Mouse (Mus musculus) Muller cell, postnatal 12 days (primary cell): Measurements from ENCODE around the gene Plekhg5.
"Not testable (repeated sequence)": the region's sequence is repeated elsewhere in the genome, so short reads cannot be mapped to it uniquely, and the experiment has no call there.

Source experiments
- DNase-seq: peaks from one replicate; pipeline ENCODE4 v3.0.0-alpha.2; 2015; ENCODE audit errors: inconsistent ontology term

Gene Plekhg5

GRCm38 (mm10) chr4:152072121-152072601 is at the start of gene Plekhg5:
TSS of gene Plekhg5 (plus strand) at chr4:152072498.
- peak; percentile 48 for DNase-seq

GRCm38 (mm10) chr4:152022506-152022905 is 49.8 kb upstream of the Plekhg5 start:
- no peak for DNase-seq

DNA sequence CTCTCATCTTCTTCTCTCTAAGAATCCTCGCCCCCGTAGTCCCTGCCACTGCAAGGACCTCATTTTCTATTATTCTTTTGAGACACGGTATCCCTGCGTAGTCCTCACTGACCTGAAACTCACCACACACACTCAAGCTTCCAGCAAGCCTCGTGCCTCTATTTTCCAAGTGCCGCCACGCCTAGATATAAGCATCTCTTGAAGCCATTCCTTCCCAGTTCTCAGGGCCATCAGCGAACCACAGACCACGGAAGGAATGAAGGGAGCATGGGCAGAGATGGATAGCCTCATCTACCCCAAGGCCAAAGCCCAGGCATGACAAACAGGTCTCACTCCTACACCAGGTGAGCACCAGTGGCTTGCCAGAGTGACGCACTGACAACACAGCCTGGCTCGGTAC is 47.8 kb upstream of the Plekhg5 start:
- DNase-seq, result no peak

- DNase-seq, result peak; percentile 56
These were observed 45.4 kb upstream of the Plekhg5 start for GRCm38 (mm10) chr4:152026751-152027508.

- DNase-seq, result peak; percentile 97
These were observed 44.8 kb upstream of the Plekhg5 start, which contains the start of gene Zbtb48 for GRCm38 (mm10) chr4:152027524-152027923. TSS of gene Zbtb48 (minus strand) at chr4:152027671.

DNA sequence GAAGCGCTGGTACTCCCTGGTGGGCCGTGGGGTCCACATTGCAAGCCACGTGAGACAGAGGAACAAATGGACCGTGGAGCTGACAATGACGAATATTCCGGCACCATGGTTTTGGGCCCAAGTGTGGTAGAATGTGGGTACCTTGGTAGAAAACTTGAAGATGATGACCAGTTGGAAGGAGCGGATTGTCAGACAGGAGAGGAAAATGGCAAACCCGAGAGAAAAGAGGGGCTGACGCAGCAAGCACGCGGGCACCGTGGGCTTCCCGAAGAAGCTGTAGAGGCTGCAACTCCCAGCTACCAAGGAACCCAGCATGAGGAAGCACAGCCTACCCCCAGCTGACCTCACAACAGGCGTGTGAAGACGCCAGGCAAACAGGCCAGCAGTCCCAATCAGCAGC is 43.8 kb upstream of the Plekhg5 start:
- no peak for DNase-seq

DNA sequence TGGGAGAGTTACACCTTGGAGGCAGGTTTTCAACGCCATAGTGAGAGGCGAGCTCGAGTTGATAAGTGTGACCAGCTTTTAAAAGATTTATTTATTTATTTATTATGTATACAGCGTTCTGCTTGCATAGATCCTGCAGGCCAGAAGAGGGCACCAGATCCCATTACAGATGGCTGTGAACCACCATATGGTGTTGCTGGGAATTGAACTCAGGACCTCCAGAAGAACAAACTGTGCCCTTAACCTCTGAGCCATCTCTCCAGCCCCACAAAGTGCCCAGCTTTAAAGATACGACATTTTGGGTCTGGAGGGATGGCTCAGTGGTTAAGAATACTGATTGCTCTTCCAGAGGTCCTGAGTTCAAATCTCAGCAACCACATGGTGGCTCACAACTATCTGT is 43.2 kb upstream of the Plekhg5 start:
- DNase-seq, result no peak

GRCm38 (mm10) chr4:152029997-152030396 is 42.3 kb upstream of the Plekhg5 start:
- DNase-seq, result no peak

DNA sequence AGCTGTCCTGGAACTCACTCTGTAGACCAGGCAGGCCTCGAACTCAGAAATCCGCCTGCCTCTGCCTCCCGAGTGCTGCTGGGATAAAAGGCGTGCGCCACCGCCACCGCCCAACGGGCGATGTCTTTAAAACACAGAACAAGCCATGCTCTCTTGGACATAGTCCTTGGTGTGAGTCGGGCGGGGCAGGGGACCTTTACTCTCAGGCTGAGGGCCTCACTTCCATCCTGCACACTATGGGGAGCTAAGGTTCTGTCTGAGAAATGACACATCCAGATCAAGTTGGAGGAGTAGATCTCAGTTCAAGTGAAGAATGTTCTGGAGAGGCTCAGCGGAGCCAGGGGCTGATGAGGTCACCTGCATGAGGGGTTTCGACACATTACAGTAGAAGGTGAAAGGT is 39.4 kb upstream of the Plekhg5 start:
- no peak for DNase-seq

DNA sequence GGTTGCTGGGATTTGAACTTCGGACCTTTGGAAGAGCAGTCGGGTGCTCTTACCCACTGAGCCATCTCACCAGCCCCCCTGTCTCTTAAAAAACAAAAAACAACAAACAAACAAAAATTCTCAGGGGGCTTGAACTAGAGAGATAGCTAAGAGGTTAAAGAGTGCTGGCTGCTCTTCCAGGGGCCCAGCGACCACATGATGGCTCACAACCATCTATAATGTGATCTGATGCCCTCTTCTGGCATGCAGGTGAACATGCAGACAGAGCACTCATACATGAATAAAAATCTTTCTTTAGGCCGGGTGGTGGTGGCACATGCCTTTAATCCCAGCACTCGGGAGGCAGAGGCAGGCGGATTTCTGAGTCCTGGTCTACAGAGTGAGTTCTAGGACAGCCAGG is 35.8 kb upstream of the Plekhg5 start:
- DNase-seq, result not testable (repeated sequence)

GRCm38 (mm10) chr4:152038225-152038984 is 33.9 kb upstream of the Plekhg5 start, which contains the start of gene Tas1r1:
TSS of gene Tas1r1 (minus strand) at chr4:152038568.
- peak; percentile 61 for DNase-seq

GRCm38 (mm10) chr4:152038985-152039830 is 33.1 kb upstream of the Plekhg5 start, which contains the start of gene Nol9:
TSS of gene Nol9 (plus strand) at chr4:152039321.
- DNase-seq, result peak; percentile 93

- no peak for DNase-seq
These were observed 32.4 kb upstream of the Plekhg5 start for GRCm38 (mm10) chr4:152039831-152040310.

DNA sequence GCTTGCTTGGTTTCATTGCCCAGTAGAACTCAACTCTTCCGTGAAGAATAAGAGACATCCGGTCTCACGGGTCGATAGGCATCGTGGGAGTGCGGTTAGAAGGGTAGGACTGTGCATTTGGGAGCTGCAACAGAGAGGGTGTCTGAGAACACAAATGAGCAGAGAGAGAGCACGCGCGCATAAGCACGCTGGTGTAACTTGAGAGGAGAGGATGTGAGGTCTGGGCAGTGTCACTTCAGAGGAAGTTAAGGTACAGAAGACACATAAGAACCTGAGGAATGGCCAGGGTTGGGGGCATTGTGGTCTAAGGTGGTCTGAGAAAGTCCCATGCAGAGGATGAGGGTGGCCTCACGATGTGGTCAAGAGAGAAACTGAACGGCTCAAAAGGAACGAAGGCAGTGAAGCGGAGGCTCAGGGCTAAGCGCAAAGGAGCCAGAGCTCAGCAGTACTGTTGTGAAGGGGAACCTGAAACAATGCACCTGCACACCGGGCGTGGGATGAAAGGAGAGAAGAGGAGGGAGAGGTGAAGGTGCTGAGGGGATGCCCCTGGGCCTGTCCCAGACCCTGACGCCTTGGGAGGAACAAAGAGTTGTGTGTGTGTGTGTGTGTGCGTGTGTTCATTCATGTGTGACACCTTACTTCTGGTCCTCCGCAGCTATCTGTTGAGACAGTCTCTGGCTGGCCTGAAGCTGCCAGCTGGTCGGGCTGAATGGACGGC is 30.2 kb upstream of the Plekhg5 start:
- no peak for DNase-seq

GRCm38 (mm10) chr4:152043171-152043570 is 29.1 kb upstream of the Plekhg5 start:
- no peak for DNase-seq

GRCm38 (mm10) chr4:152044609-152045008 is 27.7 kb upstream of the Plekhg5 start:
- no peak for DNase-seq

- peak; percentile 60 for DNase-seq
These were observed 9.7 kb upstream of the Plekhg5 start for GRCm38 (mm10) chr4:152062390-152063110.

- no peak for DNase-seq
These were observed 5.0 kb upstream of the Plekhg5 start for GRCm38 (mm10) chr4:152067280-152067679.

DNA sequence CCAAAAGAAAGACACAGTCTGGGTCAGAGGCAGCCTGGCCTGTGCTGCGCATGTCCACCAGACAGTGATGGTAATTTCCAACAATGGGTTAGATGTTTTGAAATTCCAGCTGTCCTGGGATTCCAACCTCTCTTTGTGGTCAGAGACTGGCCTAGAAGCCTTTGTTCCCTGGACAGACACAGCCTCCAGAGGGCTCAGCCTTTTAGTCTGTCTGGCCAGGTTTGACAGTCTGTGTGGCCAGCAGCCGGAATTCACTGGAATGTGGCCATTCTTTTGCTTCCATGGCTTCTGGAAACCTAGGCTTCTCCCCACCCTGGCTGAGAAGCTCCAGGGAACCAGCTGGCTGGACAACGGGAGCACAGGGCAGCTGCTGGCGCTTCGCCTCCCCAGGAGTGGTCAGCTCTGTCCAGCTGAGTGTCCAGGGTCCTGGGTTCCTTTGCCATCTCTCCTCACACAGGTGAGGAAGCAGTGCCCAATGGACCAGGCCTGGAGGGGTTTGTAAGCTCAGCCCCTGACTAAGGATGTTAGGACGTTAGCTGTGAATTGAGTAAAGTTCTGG is 4.1 kb upstream of the Plekhg5 start:
- DNase-seq, result peak; percentile 95

GRCm38 (mm10) chr4:152069245-152069644 is 3.1 kb upstream of the Plekhg5 start:
- no peak for DNase-seq
